Mouse (Mus musculus) midbrain, embryonic 10.5 days (tissue): Measurements from ENCODE around the gene Pnpla5. TPM values are rescaled to one million over a fixed set of nuclear protein-coding genes. Genes with fewer than 3 reads are reported as not detected.
"Not testable (repeated sequence)": the region's sequence is repeated elsewhere in the genome, so short reads cannot be mapped to it uniquely, and the experiment has no call there.

Experiments used
- DNase-seq: peaks from one replicate; pipeline ENCODE4 v3.0.0-alpha.2; 2017; ENCODE audit warnings: low spot score
- H3K27ac ChIP-seq: fragments of 300-500 bp; sonication (generic); replicated peaks from 2 replicates; pipeline ENCODE4 v1.5.1; 2016; ENCODE audit warnings: mild to moderate bottlenecking
- H3K27me3 ChIP-seq: fragments of 300-500 bp; sonication (generic); 2 replicates; pipeline ENCODE4 v1.6.1; 2016; ENCODE audit warnings: low read depth, mild to moderate bottlenecking; ENCODE audit not compliant: poor library complexity, severe bottlenecking
- H3K36me3 ChIP-seq: fragments of 300-500 bp; sonication (generic); 2 replicates; pipeline ENCODE4 v1.6.1; 2016; ENCODE audit warnings: mild to moderate bottlenecking, moderate library complexity
- H3K4me1 ChIP-seq: fragments of 300-500 bp; sonication (generic); 2 replicates; pipeline ENCODE4 v1.6.1; 2016
- H3K4me3 ChIP-seq: fragments of 300-500 bp; sonication (generic); 2 replicates; pipeline ENCODE4 v1.5.1; 2016; ENCODE audit warnings: mild to moderate bottlenecking, moderate library complexity
- H3K9me3 ChIP-seq: fragments of 300-500 bp; sonication (generic); replicated peaks from 2 replicates; pipeline ENCODE4 v1.6.1; 2016; ENCODE audit warnings: mild to moderate bottlenecking
- WGBS: fragments of 180-500 bp; shearing (Covaris S2); methylation state at CpG from one replicate; pipeline ENCODE4 v1.1.7; 2016; 5-methylcytosine and 5-hydroxymethylcytosine counted together
- polyA plus RNA-seq: library from polyadenylated mRNA; unstranded; fragments of >200 nt; fragmentation: Nextera tagmentation; extraction: Ambion mirVana; gene quantifications from 2 replicates; pipeline ENCODE4 v1.2.1, GENCODE M21; 2016

Gene Pnpla5
- polyA plus RNA-seq, result not detected in 2 replicates

GRCm38 (mm10) chr15:84123075-84123474, at the start of gene Pnpla5:
Pnpla5 (minus strand) TSS chr15:84123175.
- no peaks in the 10 kb centered on the region; the same call in 1 of the 2 replicates for H3K27me3 ChIP-seq
- H3K9me3 ChIP-seq, result no peaks in the 10 kb centered on the region
- no peak within 1 kb of the TSS for H3K27ac ChIP-seq
- peaks cover 6% of the 10 kb centered on the region for H3K4me1 ChIP-seq
- DNase-seq, result no peak
- H3K36me3 ChIP-seq, result no peaks in the 10 kb centered on the region
- H3K4me3 ChIP-seq, result no peak within 1 kb of the TSS
- 73% methylated on average over 8 of the region's 8 CpGs for WGBS

- peaks cover 29% of the 10 kb centered on the region for H3K4me1 ChIP-seq
- 86% methylated on average over 7 of the region's 7 CpGs for WGBS
- no peak for DNase-seq
- H3K36me3 ChIP-seq, result no peaks in the 10 kb centered on the region
- no peaks in the 10 kb centered on the region for H3K9me3 ChIP-seq
- H3K27me3 ChIP-seq, result peaks cover 18% of the 10 kb centered on the region
- H3K4me3 ChIP-seq, result no peak overlapping the region
- H3K27ac ChIP-seq, result no peak overlapping the region
Measured at GRCm38 (mm10) chr15:84171166-84171565, 48.2 kb upstream of the Pnpla5 start.

- Histone ChIP-seq H3K4me1 (peaks cover 29% of the 10 kb centered on the region), H3K27ac (no peak overlapping the region), H3K27me3 (peaks cover 18% of the 10 kb centered on the region), H3K4me3 (no peak overlapping the region), H3K9me3 (no peaks in the 10 kb centered on the region), H3K36me3 (no peaks in the 10 kb centered on the region)
- WGBS, result 68% methylated on average over 1 of the region's 1 CpGs
- DNase-seq, result no peak
Measured at GRCm38 (mm10) chr15:84169511-84169910, 46.5 kb upstream of the Pnpla5 start.

- Histone ChIP-seq H3K4me1 (peaks cover 29% of the 10 kb centered on the region), H3K36me3 (no peaks in the 10 kb centered on the region), H3K9me3 (no peaks in the 10 kb centered on the region), H3K4me3 (peak overlapping the region; percentile 72), H3K27me3 (peaks cover 18% of the 10 kb centered on the region), H3K27ac (peak overlapping the region; percentile 71)
- peak; percentile 60 for DNase-seq
- under 1% methylated on average over 28 of the region's 28 CpGs for WGBS
Measured at GRCm38 (mm10) chr15:84168170-84169161, 45.5 kb upstream of the Pnpla5 start.

- no peaks in the 10 kb centered on the region for H3K36me3 ChIP-seq
- H3K27me3 ChIP-seq, result peaks cover 18% of the 10 kb centered on the region
- H3K27ac ChIP-seq, result peak within 1 kb of the TSS; percentile 71
- under 1% methylated on average over 28 of the region's 28 CpGs for WGBS
- peak; percentile 96 for DNase-seq
- H3K9me3 ChIP-seq, result no peaks in the 10 kb centered on the region
- H3K4me1 ChIP-seq, result peaks cover 29% of the 10 kb centered on the region
- H3K4me3 ChIP-seq, result peak within 1 kb of the TSS; percentile 72
Measured at GRCm38 (mm10) chr15:84167600-84167999, 44.6 kb upstream of the Pnpla5 start, which contains the start of gene Pnpla3. Pnpla3 (plus strand) TSS chr15:84167837.

- peaks cover 29% of the 10 kb centered on the region for H3K4me1 ChIP-seq
- H3K27ac ChIP-seq, result no peak overlapping the region
- DNase-seq, result no peak
- H3K36me3 ChIP-seq, result no peaks in the 10 kb centered on the region
- H3K4me3 ChIP-seq, result no peak overlapping the region
- H3K9me3 ChIP-seq, result no peaks in the 10 kb centered on the region
- peaks cover 18% of the 10 kb centered on the region for H3K27me3 ChIP-seq
- WGBS, result 69% methylated on average over 6 of the region's 6 CpGs
Measured at GRCm38 (mm10) chr15:84166818-84167217, 43.8 kb upstream of the Pnpla5 start.

GRCm38 (mm10) chr15:84161871-84162270, 38.9 kb upstream of the Pnpla5 start:
- peaks cover 1% of the 10 kb centered on the region for H3K4me1 ChIP-seq
- no peak for DNase-seq
- H3K27ac ChIP-seq, result no peak overlapping the region
- H3K27me3 ChIP-seq, result no peaks in the 10 kb centered on the region
- no peaks in the 10 kb centered on the region for H3K36me3 ChIP-seq
- H3K9me3 ChIP-seq, result 0 out of 2 replicates have a peak, but pooled peaks cover 2% of the 10 kb centered on the region
- WGBS, result 85% methylated on average over 6 of the region's 6 CpGs
- H3K4me3 ChIP-seq, result no peak overlapping the region

- H3K27ac ChIP-seq, H3K4me3 ChIP-seq, H3K9me3 ChIP-seq, DNase-seq, H3K27me3 ChIP-seq, H3K4me1 ChIP-seq, H3K36me3 ChIP-seq: not testable (repeated sequence)
- WGBS, result 89% methylated on average over 6 of the region's 6 CpGs
Measured at GRCm38 (mm10) chr15:84157530-84157929, 34.6 kb upstream of the Pnpla5 start.

GRCm38 (mm10) chr15:84156158-84156557, 33.2 kb upstream of the Pnpla5 start:
- no peak for DNase-seq
- WGBS, result 85% methylated on average over 2 of the region's 2 CpGs
- Histone ChIP-seq H3K9me3 (0 out of 2 replicates have a peak, but pooled peaks cover 2% of the 10 kb centered on the region), H3K27ac (no peak overlapping the region), H3K36me3 (no peaks in the 10 kb centered on the region), H3K4me1 (no peaks in the 10 kb centered on the region), H3K4me3 (no peak overlapping the region), H3K27me3 (no peaks in the 10 kb centered on the region)

- 49% methylated on average over 5 of the region's 5 CpGs for WGBS
- no peaks in the 10 kb centered on the region for H3K9me3 ChIP-seq
Measured at GRCm38 (mm10) chr15:84140929-84141328, 18.0 kb upstream of the Pnpla5 start.

GRCm38 (mm10) chr15:84140109-84140508, 17.1 kb upstream of the Pnpla5 start:
- 61% methylated on average over 3 of the region's 3 CpGs for WGBS
- Histone ChIP-seq H3K4me1 (peaks cover 49% of the 10 kb centered on the region), H3K36me3 (no peaks in the 10 kb centered on the region), H3K4me3 (no peak overlapping the region), H3K9me3 (no peaks in the 10 kb centered on the region), H3K27ac (peak overlapping the region; percentile 78), H3K27me3 (no peaks in the 10 kb centered on the region)
- DNase-seq, result no peak

More at GRCm38 (mm10) chr15:84140929-84141328, 18.0 kb upstream of the Pnpla5 start:
- peak; percentile 33 for DNase-seq
- Histone ChIP-seq H3K4me3 (no peak overlapping the region), H3K36me3 (no peaks in the 10 kb centered on the region), H3K27ac (peak overlapping the region; percentile 78), H3K4me1 (peaks cover 49% of the 10 kb centered on the region), H3K27me3 (no peaks in the 10 kb centered on the region)

- Histone ChIP-seq H3K4me3 (no peak overlapping the region), H3K36me3 (no peaks in the 10 kb centered on the region), H3K9me3 (no peaks in the 10 kb centered on the region), H3K27me3 (no peaks in the 10 kb centered on the region), H3K27ac (peak overlapping the region; percentile 78), H3K4me1 (peaks cover 49% of the 10 kb centered on the region)
- no peak for DNase-seq
- 84% methylated on average over 5 of the region's 5 CpGs for WGBS
Measured at GRCm38 (mm10) chr15:84139592-84140005, 16.6 kb upstream of the Pnpla5 start.
